19 mouse cellular contexts compared by ENCODE assay signal in the genomic region with DNA sequence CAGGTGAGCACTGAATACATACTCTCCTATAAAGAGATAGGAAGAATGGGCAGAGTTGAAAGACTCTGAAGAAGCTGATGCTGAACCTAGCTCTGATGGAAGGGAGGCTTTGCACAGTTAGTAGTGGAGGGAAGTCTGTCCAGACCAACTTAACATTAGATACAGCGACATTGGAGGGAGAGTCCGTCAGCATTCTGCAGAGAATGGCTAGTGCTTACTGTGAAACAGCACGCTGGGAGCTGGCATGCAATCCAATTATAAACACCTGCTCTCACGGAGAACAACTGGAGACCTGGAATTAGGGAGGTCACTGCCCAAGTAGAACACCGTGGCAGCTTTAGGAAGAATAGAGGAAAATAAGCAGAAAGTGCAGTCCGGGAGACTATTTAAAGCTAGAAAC.
DNase-seq lines count a peak whose midpoint lies in the region; ATAC-seq and TF ChIP-seq lines count a peak whose summit lies in the region.
"Had no signal": no experiment of that assay in that cellular context is flagged by ENCODE, and none has a peak within 500 bp of the region (broad histone marks: within the 10 kb centered on the region; RNA-seq: fewer than 3 reads in every experiment).

No protein-coding gene starts in this region.

- H3K9me3 ChIP-seq in forebrain, embryonic 12.5 days = no peaks in the 10 kb centered on the region
- H3K9me3 ChIP-seq in forebrain, embryonic 11.5 days (ENCODE audit: control insufficient read depth, low read length) = no peaks in the 10 kb centered on the region
- H3K9me3 ChIP-seq in neural tube, embryonic 13.5 days = no peaks in the 10 kb centered on the region
- H3K9me3 ChIP-seq in hindbrain, postnatal 0 days (ENCODE audit: low read length) = no peaks in the 10 kb centered on the region
- H3K9me3 ChIP-seq: G1E; limb, embryonic 12.5 days; liver, embryonic 15.5 days; neural tube, embryonic 12.5 days had no signal

- H3K4me2 ChIP-seq in forebrain, embryonic 12.5 days = no peak overlapping the region
- H3K4me2 ChIP-seq in forebrain, embryonic 11.5 days (ENCODE audit: low read depth, low read length, severe bottlenecking) = no peak overlapping the region
- H3K4me2 ChIP-seq in neural tube, embryonic 13.5 days = no peak overlapping the region
- H3K4me2 ChIP-seq in hindbrain, postnatal 0 days (ENCODE audit: low read depth, low read length) = no peak overlapping the region
- H3K4me2 ChIP-seq: limb, embryonic 12.5 days; liver, embryonic 15.5 days; neural tube, embryonic 12.5 days had no signal

- TF ChIP-seq CTCF in hindbrain, postnatal 0 days (IDR thresholded peaks at IDR 0.05; ENCODE audit: low read depth) = no peak

- peak overlapping the region; percentile 78 for H3K27ac ChIP-seq in forebrain, embryonic 12.5 days
- no peak overlapping the region for H3K27ac ChIP-seq in forebrain, embryonic 11.5 days (ENCODE audit: low read depth, low read length)
- peak overlapping the region; percentile 39; the same call in 1 of the 2 replicates for H3K27ac ChIP-seq in neural tube, embryonic 13.5 days (replicated peaks)
- H3K27ac ChIP-seq in hindbrain, postnatal 0 days = no peak overlapping the region
- H3K27ac ChIP-seq: kidney, postnatal 0 days; layer of hippocampus, adult 2 months; limb, embryonic 12.5 days; liver, embryonic 15.5 days; neural tube, embryonic 12.5 days; stomach, postnatal 0 days had no signal

- H3K4me1 ChIP-seq in forebrain, embryonic 12.5 days = peaks cover 18% of the 10 kb centered on the region
- peaks cover 3% of the 10 kb centered on the region; the same call in 1 of the 2 replicates for H3K4me1 ChIP-seq in forebrain, embryonic 11.5 days (replicated peaks; ENCODE audit: control insufficient read depth, insufficient read depth, low read length)
- H3K4me1 ChIP-seq in neural tube, embryonic 13.5 days (replicated peaks) = peaks cover 29% of the 10 kb centered on the region
- 0 out of 2 replicates have a peak, but pooled peaks cover 9% of the 10 kb centered on the region for H3K4me1 ChIP-seq in hindbrain, postnatal 0 days (ENCODE audit: insufficient read depth, low read length)
- H3K4me1 ChIP-seq: liver, embryonic 15.5 days had no signal

- H3K36me3 ChIP-seq in forebrain, embryonic 12.5 days (replicated peaks) = no peaks in the 10 kb centered on the region
- H3K36me3 ChIP-seq in forebrain, embryonic 11.5 days (ENCODE audit: control insufficient read depth, insufficient read depth, low read length) = no peaks in the 10 kb centered on the region
- no peaks in the 10 kb centered on the region for H3K36me3 ChIP-seq in neural tube, embryonic 13.5 days
- H3K36me3 ChIP-seq in hindbrain, postnatal 0 days (ENCODE audit: insufficient read depth, low read length) = no peaks in the 10 kb centered on the region
- H3K36me3 ChIP-seq: G1E; limb, embryonic 12.5 days; liver, embryonic 15.5 days; neural tube, embryonic 12.5 days had no signal

- H3K9ac ChIP-seq in forebrain, embryonic 12.5 days = no peak overlapping the region
- H3K9ac ChIP-seq in forebrain, embryonic 11.5 days (ENCODE audit: low read length) = no peak overlapping the region
- no peak overlapping the region for H3K9ac ChIP-seq in neural tube, embryonic 13.5 days
- H3K9ac ChIP-seq in hindbrain, postnatal 0 days (replicated peaks; ENCODE audit: low read length) = no peak overlapping the region
- H3K9ac ChIP-seq: limb, embryonic 12.5 days; liver, embryonic 15.5 days; neural tube, embryonic 12.5 days had no signal

- no peak overlapping the region for H3K4me3 ChIP-seq in forebrain, embryonic 12.5 days (replicated peaks)
- H3K4me3 ChIP-seq in forebrain, embryonic 11.5 days (ENCODE audit: low read depth, low read length) = no peak overlapping the region
- H3K4me3 ChIP-seq in neural tube, embryonic 13.5 days = no peak overlapping the region
- H3K4me3 ChIP-seq in hindbrain, postnatal 0 days (ENCODE audit: low read length) = no peak overlapping the region
- H3K4me3 ChIP-seq: layer of hippocampus, adult 2 months; limb, embryonic 12.5 days; liver, embryonic 15.5 days; neural tube, embryonic 12.5 days had no signal

- no peaks in the 10 kb centered on the region for H3K27me3 ChIP-seq in forebrain, embryonic 12.5 days
- no peaks in the 10 kb centered on the region for H3K27me3 ChIP-seq in forebrain, embryonic 11.5 days (ENCODE audit: control insufficient read depth, insufficient read depth, low read length)
- H3K27me3 ChIP-seq in neural tube, embryonic 13.5 days = no peaks in the 10 kb centered on the region
- H3K27me3 ChIP-seq in hindbrain, postnatal 0 days (ENCODE audit: insufficient read depth, low read length) = no peaks in the 10 kb centered on the region
- H3K27me3 ChIP-seq: limb, embryonic 12.5 days; liver, embryonic 15.5 days; neural tube, embryonic 12.5 days had no signal

- no peak for DNase-seq in forebrain, embryonic 11.5 days (ENCODE audit: low spot score)
- no peak for DNase-seq in neural tube, embryonic 10.5 days (ENCODE audit: extremely low spot score, low spot score)
- DNase-seq in hindbrain, postnatal 0 days (ENCODE audit: low spot score) = peak; percentile 5
- no peak for DNase-seq in adrenal gland, adult 8-10 months
- DNase-seq: adrenal gland, postnatal 10 days; gastrocnemius, postnatal 10 days; lung, postnatal 10 days; thymus, postnatal 14 days had no signal

- 15% methylated on average over 6 of the region's 6 CpGs for WGBS in forebrain, embryonic 12.5 days
- 17% methylated on average over 6 of the region's 6 CpGs for WGBS in forebrain, embryonic 11.5 days
- 47% methylated on average over 6 of the region's 6 CpGs for WGBS in neural tube, embryonic 13.5 days
- 36% methylated on average over 6 of the region's 6 CpGs for WGBS in hindbrain, postnatal 0 days

- ATAC-seq in forebrain, embryonic 12.5 days (ENCODE audit: low FRiP score) = no peak; the same call in 1 of the 2 replicates
- ATAC-seq in forebrain, embryonic 11.5 days (replicated peaks; ENCODE audit: low FRiP score) = no peak
- no peak for ATAC-seq in neural tube, embryonic 13.5 days (ENCODE audit: low read depth)
- no peak for ATAC-seq in hindbrain, postnatal 0 days
- no peak for ATAC-seq in megakaryocyte progenitor cell, adult 5-6 weeks (replicated peaks; ENCODE audit: poor library complexity)
- ATAC-seq: intestine, postnatal 0 days had no signal

Comparison
In these comparisons a context has a peak if more than half of its experiments do, and no peak if none do; other contexts are left out.
1. H3K27ac ChIP-seq: peak in forebrain, embryonic 12.5 days (single experiment) and neural tube, embryonic 13.5 days (single experiment); none in forebrain, embryonic 11.5 days (single experiment) and hindbrain, postnatal 0 days (single experiment).